Mouse (Mus musculus) gastrocnemius, adult 2 months (tissue): ENCODE data around the gene Scn5a. TPM values are rescaled to one million over a fixed set of nuclear protein-coding genes. Genes with fewer than 3 reads are reported as not detected.
A peak's percentile ranks its signal among the peaks of the same experiment; 100 is the strongest.

ENCODE experiments used
- DNase-seq: peaks from one replicate; pipeline ENCODE4 v3.0.0; 2022
- H3K27ac ChIP-seq: fragments of 200-600 bp; 2 replicates; pipeline ENCODE4 v1.8.1; 2022; ENCODE audit warnings: mild to moderate bottlenecking
- H3K4me3 ChIP-seq: fragments of 200-600 bp; 2 replicates; pipeline ENCODE4 v1.8.1; 2022; ENCODE audit warnings: mild to moderate bottlenecking, moderate library complexity
- CTCF ChIP-seq: fragments of 200-600 bp; IDR thresholded peaks from 2 replicates; pipeline ENCODE4 v1.8.1; 2022; ENCODE audit warnings: antibody characterized with exemption, mild to moderate bottlenecking, moderate library complexity
- intact Hi-C: fragments of 180-260 bp; cut with DNase I; formaldehyde crosslinking; loops from one replicate; pipeline ENCODE4 v1.15.1; 2025
- total RNA-seq, 2 experiments: library from RNA; stranded (reverse); gene quantifications; 2 replicates each; pipeline ENCODE4 v1.2.3; 2021

The Scn5a gene
- total RNA-seq, 2 experiments from 2014 or later, result 0.05 to 0.36 TPM

GRCm38 (mm10) chr9:119484420-119484819 lies 94.4 kb downstream of the Scn5a start:
- Histone ChIP-seq H3K27ac (peak overlapping the region; percentile 84; the same call in 1 of the 2 replicates), H3K4me3 (no peak overlapping the region)
- no peak for TF ChIP-seq CTCF
- peak; percentile 38 for DNase-seq
- intact Hi-C loops, result no loop called here

- intact Hi-C loops, result no loop called here
- Histone ChIP-seq H3K4me3 (peak overlapping the region; percentile 40), H3K27ac (peak overlapping the region; percentile 84)
- TF ChIP-seq CTCF, result no peak
- peak; percentile 89 for DNase-seq
These were observed 95.1 kb downstream of the Scn5a start for GRCm38 (mm10) chr9:119483554-119484353.

GRCm38 (mm10) chr9:119481612-119482011 lies 97.2 kb downstream of the Scn5a start:
- no peak overlapping the region for H3K4me3 ChIP-seq
- DNase-seq, result no peak
- H3K27ac ChIP-seq, result no peak overlapping the region
- TF ChIP-seq CTCF, result no peak
- intact Hi-C loops, result no loop called here

GRCm38 (mm10) chr9:119479297-119479696 lies 99.5 kb downstream of the Scn5a start:
- TF ChIP-seq CTCF, result no peak
- no peak overlapping the region for H3K4me3 ChIP-seq
- peak; percentile 90 for DNase-seq
- intact Hi-C loops, result loop anchor here (5.0 kb wide), 1 partner anchor 83 kb away; no protein-coding TSS in a partner anchor
- H3K27ac ChIP-seq, result no peak overlapping the region; the same call in 1 of the 2 replicates

- Histone ChIP-seq H3K27ac (no peak overlapping the region), H3K4me3 (no peak overlapping the region)
- intact Hi-C loops, result loop anchor here (5.0 kb wide), 1 partner anchor 84 kb away; no protein-coding TSS in a partner anchor
- peak; percentile 43 for DNase-seq
- TF ChIP-seq CTCF, result no peak
These were observed 100.5 kb downstream of the Scn5a start for GRCm38 (mm10) chr9:119478345-119478744.

- Histone ChIP-seq H3K4me3 (no peak overlapping the region), H3K27ac (0 out of 2 replicates have a peak overlapping the region, but pooled peaks have one; percentile 24)
- intact Hi-C loops, result loop anchor here (5.0 kb wide), 1 partner anchor 85 kb away; no protein-coding TSS in a partner anchor
- TF ChIP-seq CTCF, result no peak
- no peak for DNase-seq
These were observed 101.1 kb downstream of the Scn5a start for GRCm38 (mm10) chr9:119477754-119478153.

- no peak overlapping the region for H3K4me3 ChIP-seq
- TF ChIP-seq CTCF, result no peak
- no peak for DNase-seq
- H3K27ac ChIP-seq, result no peak overlapping the region
- intact Hi-C loops, result loop anchor here (5.0 kb wide), 1 partner anchor 87 kb away; no protein-coding TSS in a partner anchor
These were observed 103.9 kb downstream of the Scn5a start for GRCm38 (mm10) chr9:119474717-119475611.

- intact Hi-C loops, result no loop called here
- no peak for DNase-seq
- Histone ChIP-seq H3K4me3 (no peak overlapping the region), H3K27ac (no peak overlapping the region)
- TF ChIP-seq CTCF, result no peak
These were observed 105.1 kb downstream of the Scn5a start for GRCm38 (mm10) chr9:119473608-119474164.

- no peak for DNase-seq
- TF ChIP-seq CTCF, result no peak
- intact Hi-C loops, result no loop called here
- no peak overlapping the region for H3K4me3 ChIP-seq
- H3K27ac ChIP-seq, result no peak overlapping the region
These were observed 105.8 kb downstream of the Scn5a start for GRCm38 (mm10) chr9:119473011-119473410.

GRCm38 (mm10) chr9:119472412-119472918 lies 106.4 kb downstream of the Scn5a start:
- Histone ChIP-seq H3K27ac (no peak overlapping the region), H3K4me3 (no peak overlapping the region)
- intact Hi-C loops, result no loop called here
- TF ChIP-seq CTCF, result no peak
- DNase-seq, result no peak

- Histone ChIP-seq H3K4me3 (no peak overlapping the region), H3K27ac (no peak overlapping the region)
- no peak for DNase-seq
- intact Hi-C loops, result loop anchor here (10.0 kb wide), 2 partner anchors 285 to 425 kb away; partner anchors contain the start of gene Wdr48
- TF ChIP-seq CTCF, result no peak
These were observed 109.0 kb downstream of the Scn5a start for GRCm38 (mm10) chr9:119469691-119470353.

GRCm38 (mm10) chr9:119465595-119465994 lies 113.2 kb downstream of the Scn5a start:
- no peak overlapping the region for H3K4me3 ChIP-seq
- TF ChIP-seq CTCF, result peak; percentile 75
- DNase-seq, result peak; percentile 88
- H3K27ac ChIP-seq, result no peak overlapping the region
- intact Hi-C loops, result loop anchor here (1.0 to 10.0 kb wide), 3 partner anchors 115 to 429 kb away; partner anchors contain the start of gene Wdr48
